Mouse (Mus musculus): ENCODE measurements at regions not wholly inside any gene's neighbourhood (a gene's known extent, or its start where the extent isn't known, plus 50 kb on each side); places are given as distances from the start of the nearest gene placed in this dataset.
"Not testable (repeated sequence)": the region's sequence is repeated elsewhere in the genome, so short reads cannot be mapped to it uniquely, and the experiment has no call there.

DNA sequence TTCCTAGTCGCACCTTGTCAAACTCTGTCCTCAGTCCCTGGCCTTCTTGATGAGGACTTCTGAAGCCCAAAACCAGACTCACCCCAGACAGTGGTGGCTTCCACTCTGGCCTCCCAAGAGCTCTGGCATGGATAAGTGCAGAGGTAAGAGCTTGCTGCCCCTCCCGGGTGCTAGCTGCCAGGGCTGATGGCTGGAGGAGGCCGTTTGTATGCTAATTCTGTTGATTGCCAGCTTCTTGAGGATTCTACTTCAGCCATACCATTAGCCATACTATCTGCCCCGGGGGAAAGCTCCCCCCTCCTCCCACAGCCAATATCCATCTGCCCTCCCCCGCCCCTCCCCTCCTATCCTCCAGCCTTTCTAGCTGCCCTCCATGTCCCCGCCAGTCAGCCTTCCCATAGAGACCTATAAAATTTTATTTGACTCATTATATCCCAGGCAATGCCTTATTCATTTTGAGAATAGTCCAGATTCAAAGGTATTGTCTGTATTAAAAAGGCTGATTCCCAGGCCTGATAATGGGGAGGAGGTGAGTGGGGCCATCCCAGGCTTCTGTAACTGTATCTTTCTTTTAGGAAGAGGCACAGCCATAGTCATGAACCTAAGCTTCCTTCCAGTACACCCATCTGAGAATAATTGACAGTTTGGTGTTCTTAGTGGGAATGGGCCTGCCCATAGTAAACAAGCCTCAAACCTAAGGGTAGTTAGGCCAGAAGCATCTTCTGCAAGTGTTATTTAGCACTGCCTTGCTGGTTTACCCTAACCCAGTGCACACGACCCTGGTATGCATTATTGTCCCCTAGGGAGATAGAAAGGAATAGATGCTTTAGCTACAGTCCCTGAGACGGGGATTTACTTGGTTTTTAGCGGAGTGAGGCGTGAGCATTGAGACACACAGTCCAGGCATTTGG is 239.2 kb upstream of the 1700012A03Rik start:
- no peak for DNase-seq

DNA sequence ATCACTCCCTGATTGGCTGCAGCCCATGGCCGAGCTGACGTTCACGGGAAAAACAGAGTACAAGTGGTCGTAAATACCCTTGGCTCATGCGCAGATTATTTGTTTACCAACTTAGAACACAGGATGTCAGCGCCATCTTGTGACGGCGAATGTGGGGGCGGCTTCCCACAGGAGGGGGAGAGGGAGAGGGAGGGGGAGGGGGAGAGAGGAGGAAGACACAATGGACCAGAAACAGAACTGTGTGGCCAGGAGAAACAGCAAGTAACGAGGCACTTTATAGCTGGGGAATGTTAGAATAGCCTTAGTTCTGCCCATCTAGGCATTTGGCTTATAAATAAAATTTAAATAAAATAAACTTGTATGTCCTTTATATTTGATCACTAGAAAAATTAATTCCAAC is 240.7 kb upstream of the Podxl start:
- not testable (repeated sequence) for DNase-seq

DNA sequence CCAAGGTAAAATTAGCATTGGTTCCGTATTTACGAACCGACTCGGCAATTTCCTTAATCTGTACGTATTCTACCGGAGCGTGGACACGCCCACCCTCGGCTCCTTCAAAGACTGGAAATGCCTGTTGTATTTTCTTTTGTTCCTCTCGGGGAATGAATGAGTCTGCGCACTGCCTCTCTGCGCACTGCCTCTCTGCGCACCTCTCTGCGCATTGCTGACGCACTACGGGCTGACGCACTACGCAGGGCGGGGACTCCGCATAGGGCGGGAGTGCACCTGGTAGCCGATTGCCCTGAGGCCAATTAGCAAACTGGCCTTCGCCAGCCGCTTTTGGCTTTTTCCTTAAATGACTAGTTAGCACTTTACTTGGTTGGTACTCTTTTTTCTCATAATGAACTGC is 239.4 kb upstream of the Podxl start:
- not testable (repeated sequence) for DNase-seq

DNA sequence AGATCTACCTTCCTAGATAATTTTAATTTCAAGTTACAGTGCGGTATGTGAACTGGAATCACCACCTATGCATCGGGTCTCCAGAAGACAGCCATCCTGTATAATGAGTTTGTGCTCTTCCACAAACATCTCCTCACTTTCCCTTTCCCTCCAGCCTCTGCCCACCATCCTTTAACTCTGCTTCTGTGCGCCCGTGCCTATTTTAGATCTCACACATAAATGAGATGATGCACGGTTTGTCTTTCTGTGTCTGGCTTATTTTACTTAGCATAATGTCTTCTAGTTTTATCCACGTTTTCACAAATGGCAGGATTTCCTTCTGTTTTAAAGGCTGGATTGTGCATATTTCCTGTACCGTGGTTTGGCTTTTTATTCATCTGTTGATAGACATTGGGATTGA is 227.8 kb upstream of the Podxl start:
- DNase-seq, result no peak

DNA sequence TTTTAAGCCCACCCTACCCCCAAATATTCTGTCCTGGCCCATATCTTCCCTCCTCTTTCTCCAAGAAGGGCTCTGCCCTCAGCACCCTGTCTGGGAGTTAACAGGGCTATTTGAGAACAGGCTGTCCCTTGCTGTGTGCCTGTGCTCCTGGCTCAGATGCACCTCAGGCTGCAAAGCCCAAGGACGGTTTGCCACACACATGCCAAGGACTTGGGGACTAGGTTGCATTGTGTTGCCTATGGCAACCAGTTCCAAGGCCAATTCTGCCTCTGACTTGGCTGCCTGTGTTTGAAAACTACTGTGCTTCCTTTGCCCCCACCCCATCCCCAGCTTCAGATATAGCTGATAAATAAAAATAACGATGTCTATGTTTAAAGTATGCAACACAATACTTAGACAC is 227.1 kb upstream of the Podxl start:
- no peak for DNase-seq

DNA sequence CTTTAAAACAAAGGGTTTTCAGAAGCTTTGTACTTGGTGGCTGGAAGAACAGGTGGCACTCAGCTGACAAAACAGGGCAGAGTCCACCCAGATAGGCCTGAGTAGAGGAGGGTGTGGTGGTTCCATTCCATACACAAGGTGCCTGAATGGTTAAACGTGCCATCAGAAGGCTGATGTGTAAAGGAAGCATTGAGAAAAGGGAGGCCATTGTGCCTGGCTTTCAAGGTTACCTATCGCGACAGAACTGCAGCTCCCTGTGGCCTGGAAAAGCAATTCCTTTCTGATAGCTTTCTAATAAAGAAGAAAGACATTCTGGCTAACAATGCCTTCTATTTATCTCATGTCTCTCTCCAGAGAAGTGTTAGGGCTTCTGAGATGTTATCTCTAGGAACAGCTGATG is 213.1 kb upstream of the Podxl start:
- DNase-seq, result no peak

DNA sequence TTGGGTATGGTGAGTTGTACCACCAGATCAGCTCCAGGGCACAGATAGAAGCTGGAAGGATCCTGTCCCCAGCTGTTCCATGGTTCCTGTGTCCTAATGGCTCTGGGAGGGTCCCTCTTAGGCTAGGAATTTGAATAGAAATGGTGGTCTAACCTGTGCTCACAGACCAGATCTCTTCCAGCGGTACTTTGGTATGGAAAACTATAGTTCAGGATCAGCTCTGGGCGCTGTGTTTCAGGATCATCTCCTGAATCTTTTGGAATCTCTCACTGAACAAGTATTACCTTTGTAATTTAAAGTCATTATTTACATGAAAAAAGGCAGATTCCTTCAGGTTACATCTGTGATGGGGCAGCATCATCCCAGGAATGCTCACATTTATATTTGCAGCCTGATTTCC is 208.1 kb upstream of the Podxl start:
- DNase-seq, result no peak

DNA sequence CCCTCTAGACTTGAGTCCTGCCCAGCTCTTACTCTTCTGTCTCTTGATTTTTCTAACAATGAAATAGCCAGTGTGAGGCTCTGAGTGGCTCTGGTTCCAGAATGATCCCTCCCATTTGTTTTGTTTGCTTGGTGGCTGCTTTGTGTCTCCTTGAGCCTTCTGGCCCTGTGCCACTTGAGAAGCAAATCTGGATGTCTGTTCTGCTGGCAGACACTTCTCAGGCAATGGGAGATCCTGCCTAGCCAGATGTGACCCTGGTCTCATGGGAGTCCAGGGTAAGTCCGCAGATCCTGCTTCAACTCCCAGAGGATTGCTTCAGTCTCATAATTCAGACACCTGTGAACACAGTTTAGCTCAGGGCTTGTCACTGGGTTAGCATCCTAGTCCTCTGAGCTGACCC is 181.8 kb upstream of the Podxl start:
- no peak for DNase-seq

DNA sequence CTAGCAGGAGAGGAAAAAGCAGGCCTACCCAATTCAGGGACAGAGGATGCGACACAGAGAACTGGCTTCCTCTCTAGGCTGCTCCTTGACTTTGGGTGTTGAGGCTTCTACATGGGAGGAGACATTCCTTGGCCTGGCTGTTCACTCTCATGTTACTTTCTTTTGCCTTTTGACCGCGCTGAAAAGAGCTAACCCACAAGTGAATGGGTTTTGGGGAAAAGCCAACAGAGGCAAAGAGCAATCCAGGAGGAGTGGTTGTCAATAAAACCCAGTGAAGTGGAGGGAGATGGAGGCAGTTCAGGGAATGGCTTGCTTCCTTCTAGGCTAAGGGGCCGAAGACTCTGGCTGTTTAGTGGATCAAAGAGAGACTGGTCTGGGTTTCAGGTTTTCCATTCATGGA is 167.6 kb upstream of the Podxl start:
- no peak for DNase-seq

DNA sequence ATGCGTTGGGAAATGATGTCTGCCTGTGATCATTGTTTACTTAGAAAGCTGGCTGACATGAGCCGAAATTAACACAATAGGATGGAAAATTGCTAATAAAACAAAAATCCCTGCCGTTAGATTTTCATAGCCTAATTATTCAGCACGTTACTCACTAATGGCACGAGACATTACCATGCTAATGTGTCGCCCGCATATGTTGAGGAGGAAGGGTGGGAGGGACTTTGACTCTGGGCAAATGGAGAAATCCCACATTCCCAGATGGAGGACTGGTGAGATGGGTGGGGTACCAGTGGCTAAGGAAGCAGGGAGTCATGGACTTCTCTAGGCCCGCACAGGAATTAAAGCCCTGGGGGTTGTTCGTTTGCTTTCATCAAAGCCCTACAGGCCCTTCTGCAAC is 155.8 kb upstream of the Podxl start:
- no peak for DNase-seq

DNA sequence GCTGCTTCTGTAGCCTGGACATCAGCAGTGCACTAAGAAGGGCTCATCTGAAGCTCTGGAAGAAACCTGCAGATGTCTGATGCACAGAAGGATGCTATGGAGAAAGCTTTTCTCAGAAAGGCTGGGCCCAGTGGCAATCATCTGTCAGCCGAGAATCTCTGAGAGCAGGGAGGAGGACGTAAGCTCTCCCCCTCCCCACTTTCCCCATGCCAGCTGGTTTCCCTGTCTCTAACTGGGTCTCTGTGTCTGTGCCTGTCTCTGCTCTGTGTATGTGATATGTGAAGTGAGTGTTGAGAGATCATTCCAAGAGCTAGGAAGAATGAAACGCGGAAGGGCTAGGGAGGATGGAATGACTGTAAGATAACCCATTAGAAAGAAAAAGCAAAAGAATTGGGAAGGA is 155.1 kb upstream of the Podxl start:
- no peak for DNase-seq

DNA sequence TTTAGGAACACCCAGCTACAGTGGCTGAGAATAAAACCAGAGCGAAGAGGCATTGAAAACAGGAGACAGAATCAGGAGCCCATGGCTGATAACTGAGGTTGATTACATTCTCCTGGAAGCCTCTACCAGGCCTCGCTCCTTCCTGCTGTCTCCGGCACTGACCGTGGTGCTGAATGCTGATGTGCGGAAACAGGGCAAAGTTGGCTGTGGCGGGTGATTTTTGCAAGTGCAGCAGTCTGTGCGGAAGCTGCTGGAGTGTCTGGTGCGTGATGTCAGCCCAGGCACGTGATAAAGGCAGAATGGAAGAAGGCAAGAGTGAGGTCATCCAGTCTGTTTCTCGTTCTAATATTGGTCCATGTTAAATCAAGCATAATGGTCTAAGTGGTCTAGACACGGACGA is 153.8 kb upstream of the Podxl start:
- DNase-seq, result peak; percentile 40

DNA sequence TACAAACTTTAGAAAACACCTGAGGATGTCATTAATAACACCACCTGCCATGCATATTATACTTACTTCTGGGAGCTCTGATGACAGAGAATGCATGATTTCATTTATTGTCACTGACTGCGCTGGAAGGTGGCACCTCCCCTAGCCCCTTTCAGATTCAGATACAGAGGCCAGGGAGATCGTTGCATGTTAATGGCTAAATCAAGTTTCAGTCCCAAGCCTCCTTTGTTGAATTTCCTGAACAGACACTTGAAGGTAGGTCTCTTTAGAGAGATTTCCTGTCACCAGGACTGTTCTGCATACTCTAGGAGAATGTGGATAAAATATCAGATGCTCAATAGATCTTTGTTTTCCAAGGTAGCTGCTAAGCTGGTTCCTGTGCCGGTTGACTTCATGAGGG is 143.5 kb upstream of the Podxl start:
- DNase-seq, result no peak

DNA sequence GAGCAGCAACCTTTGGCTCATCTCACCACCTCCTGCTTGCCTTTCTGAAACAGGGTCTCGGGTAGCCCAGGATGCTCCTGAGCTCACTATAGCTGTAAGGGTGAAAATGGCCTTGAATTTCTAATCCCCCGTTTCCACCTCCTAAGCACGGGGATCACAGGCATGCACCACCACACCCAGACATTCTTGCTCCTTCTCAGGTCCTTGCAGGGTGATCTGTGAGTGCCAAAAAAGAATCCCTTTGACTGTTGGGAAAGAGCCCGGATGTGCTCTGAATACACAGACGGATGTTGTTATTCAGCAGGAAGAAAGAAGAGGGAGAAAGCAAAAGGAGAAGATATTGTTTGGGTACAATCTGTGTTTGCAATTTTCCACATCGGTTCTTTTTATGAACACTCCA is 140.4 kb upstream of the Podxl start:
- no peak for DNase-seq

DNA sequence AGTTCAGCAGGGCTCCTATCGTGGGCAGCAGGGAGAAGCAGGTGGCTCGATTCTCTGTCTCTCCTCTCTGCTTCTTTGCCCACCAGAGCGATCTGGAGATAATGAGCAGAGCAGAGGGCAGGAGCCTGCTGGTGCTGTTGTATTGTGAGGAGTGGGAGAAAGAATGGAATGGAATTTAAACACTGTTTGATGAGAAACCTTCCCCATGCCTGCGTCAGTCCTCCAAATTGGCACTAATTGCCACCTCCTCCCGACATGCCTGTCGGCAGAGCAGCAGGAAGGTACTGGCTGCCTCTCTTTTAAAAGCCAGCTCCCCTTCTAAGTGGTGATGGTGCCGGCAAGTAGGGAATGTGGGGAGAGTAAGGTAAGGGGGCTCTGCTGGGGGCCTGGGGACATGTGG is 139.2 kb upstream of the Podxl start:
- no peak for DNase-seq

DNA sequence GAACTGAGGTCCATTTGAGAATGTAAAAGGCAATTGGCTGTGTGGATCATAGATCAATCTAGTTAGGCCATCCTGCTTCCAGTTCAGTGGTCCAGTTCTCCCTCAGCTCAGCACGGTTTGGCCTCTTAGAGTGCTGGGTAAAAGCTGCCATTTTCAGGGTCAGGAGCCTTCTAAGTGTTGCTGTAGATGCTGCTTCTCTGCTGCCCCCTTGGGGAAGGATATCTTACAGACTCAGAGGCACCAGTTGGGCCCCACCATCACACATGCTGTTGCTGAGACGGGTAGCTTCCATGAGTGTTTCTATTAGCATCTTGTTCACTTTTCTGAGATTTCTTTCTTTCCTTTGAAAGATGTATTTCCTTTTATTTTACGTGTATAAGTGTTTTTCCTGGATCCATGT is 132.1 kb upstream of the Podxl start:
- no peak for DNase-seq

DNA sequence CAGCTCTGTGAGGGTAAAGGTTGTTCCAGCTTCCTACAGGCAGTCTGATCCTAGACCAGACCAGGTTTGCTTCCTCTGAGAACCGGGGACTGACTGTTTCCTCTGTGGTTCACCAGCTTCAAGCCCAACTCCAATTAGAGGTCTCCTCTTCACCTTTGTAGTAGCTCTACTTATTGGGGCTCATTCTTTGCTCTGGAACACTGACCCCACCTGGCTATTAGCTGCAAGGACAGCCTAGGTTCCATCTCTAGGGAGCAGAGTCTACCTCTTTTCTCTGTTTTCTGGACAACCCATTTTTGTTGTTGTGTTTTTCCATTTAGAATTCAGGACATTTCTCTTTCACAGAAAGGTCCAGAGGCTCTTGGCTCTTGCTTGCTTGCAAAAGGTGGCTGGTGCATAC is 129.3 kb upstream of the Podxl start:
- no peak for DNase-seq

DNA sequence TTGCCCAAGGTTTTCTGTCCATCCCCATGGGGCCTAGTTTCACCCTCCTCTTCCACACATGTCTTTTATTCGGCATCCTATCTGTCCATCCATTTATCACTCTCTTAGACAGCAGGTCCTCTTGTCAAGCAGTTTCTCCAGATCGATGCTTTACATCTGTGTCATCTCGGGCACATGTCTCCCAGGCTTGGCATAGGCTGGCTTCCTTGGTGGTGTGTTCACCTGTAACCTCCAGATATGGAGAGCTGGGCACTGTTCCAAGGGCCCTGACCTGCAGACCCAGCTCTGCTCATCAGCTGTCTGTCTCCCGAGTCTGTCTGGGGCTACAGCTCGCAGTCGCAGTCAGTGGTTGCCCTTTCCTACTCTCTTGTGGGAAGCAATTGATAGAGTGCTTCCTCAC is 128.2 kb upstream of the Podxl start:
- DNase-seq, result no peak

DNA sequence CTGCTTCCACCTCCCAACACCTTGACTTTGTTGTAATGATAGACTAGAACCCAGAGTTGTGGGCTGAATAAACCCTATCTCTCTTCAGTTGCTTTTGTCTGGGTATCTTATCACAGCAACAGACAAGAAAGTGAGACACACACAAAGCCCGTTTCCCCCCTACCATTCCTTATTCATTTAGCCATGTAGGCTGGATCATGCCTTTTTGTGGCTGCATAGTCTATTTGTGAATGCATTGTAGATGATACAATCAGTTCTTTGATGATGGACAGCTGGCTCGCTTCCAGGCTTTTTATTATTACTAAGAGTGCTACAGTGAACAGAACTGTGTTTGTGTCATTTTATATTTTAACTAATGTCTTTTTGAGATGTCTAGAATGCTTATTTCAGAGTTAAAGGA is 116.3 kb upstream of the Podxl start:
- no peak for DNase-seq

DNA sequence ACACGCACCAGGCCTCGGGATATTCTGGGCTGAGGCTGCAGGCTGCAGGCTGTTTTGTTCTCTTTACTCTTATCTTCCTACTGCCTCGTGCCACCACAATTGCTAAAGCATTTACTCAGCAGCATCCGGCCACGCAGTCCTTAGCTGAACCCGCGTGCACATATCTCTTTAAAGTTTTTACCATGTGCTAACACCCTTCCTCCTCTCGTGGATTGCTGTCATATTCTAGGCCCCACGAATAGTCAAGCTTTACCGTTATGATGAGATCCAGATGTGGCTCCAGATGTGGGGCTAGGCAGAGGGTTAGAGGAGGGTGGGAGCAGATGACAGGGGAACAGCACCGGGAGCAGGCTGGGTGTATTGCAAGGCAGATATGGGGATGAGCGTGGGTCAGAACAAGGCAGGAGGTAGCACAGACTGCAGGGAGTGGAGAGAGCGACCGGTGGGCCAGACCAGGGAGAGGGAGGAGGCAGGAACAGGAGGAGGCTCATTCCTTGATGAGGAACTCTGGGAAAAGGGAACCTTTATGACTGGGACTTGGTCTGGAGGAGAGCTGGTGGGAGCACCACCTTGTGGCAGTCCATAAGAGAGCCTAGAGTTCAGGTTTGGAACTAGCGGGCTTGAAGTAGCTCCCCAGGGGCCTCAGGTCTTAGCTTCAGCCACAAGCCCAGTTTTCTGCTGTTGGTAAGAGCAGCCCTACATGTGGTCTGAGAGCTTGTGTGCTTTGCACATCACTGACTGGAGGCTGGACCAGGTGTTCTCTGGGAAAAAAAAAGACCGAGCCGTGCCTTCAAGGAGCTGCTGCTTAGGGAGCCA is 102.1 kb upstream of the Podxl start:
- no peak for DNase-seq

DNA sequence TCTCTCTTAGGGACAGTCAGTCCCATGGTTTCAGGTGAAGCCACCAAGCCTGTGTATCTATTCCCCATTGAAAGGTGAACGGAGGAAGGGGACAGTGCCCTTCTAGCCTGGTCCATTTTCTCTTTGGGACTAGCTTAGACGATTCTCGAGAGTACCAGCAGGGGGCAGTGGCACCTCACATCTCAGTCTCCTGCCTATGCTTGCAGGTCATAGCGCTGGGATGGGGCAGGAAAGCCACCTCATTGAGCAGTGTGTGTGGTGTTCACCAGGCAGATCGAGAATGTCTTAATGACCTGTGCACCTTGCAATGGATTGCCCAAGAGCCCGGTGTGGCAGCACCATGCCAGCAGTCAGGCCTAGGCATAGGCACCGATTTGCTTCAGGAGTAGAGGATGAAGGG is 100.7 kb upstream of the Podxl start:
- DNase-seq, result peak; percentile 68

DNA sequence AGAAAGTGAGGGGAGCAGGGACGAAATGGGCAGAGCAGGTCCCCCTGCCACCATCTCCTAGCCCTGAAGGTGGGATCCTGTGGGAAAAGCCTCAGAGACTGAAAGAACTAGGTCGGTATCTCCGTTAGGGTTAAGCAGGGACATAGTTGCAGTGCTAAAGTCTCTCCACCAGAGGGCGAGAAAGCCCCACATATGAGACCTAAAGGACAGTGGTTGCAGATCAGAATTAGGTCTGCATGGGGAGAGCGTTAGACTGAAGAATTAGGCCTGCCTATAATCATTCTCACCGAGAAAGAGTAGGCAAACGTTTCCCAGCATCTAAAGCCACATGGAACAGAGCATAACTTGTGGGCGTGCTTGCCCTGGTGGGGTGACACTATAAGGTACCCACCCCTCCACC is 97.0 kb upstream of the Podxl start:
- peak; percentile 46 for DNase-seq

DNA sequence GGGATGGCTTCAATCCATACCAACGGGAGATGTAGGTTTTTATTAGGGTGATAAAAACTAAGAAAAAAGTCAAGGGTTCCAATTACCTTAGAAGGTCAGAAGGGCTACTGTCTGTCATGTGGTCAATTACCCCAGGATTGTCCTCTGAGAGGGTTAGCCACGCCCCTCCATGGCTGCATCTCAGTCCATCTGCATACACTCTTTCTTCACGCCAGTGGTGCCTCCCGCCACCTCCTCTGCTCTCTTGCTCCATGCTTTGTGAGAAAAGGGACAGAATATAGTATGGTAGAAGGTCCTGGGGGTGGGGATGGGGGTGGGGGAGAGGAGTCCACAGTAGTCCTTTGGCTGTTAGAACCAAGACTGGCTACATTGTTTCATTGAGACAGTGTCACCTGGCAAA is 96.1 kb upstream of the Podxl start:
- no peak for DNase-seq
